Mouse (Mus musculus) layer of hippocampus, adult 8-10 months (tissue): ENCODE data around the gene Mrpl9. TPM values are rescaled to one million over a fixed set of nuclear protein-coding genes. Genes with fewer than 3 reads are reported as not detected.
A peak's percentile ranks its signal among the peaks of the same experiment; 100 is the strongest.

ENCODE experiments used
- DNase-seq, 2 experiments: peaks; one replicate each; pipeline ENCODE4 v3.0.0; 2022; ENCODE audit warnings: low spot score in 2 of 2
- total RNA-seq, 4 experiments: library from RNA; stranded (reverse); gene quantifications; 2 replicates each; pipeline ENCODE4 v1.2.4; 2022

Mrpl9 gene
- total RNA-seq, 4 experiments from 2014 or later, result 34.8 to 42.3 (median 40.2) TPM

GRCm38 (mm10) chr3:94465632-94466430 lies 22.7 kb downstream of the Mrpl9 start:
- peak in 1 of 2 experiments; percentile 78 for DNase-seq

GRCm38 (mm10) chr3:94468931-94469330 lies 25.8 kb downstream of the Mrpl9 start:
- DNase-seq, result no peak

- DNase-seq, result no peak
Measured at GRCm38 (mm10) chr3:94472447-94473114, 29.5 kb downstream of the Mrpl9 start.

DNA sequence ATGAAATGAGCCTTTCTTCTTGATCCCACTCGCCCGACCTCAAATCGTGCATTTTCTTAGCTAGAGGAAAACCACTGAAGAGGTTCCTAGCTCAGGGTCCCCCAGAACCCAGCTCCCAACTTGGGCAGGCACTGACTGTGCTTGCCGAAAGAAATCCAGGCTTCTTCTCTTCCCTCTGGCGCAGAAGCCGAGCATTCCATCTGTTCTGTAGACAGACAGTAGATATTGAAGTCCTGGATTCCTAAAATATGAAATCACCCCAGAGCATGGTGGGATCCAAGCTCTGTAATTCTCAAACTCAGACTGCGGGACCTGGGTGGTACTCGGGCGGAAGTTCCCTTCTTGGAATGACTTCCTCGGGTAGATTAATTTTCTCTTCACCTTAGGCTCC lies 30.0 kb downstream of the Mrpl9 start:
- DNase-seq, result no peak

GRCm38 (mm10) chr3:94473567-94474232 lies 30.6 kb downstream of the Mrpl9 start:
- DNase-seq, result no peak

DNA sequence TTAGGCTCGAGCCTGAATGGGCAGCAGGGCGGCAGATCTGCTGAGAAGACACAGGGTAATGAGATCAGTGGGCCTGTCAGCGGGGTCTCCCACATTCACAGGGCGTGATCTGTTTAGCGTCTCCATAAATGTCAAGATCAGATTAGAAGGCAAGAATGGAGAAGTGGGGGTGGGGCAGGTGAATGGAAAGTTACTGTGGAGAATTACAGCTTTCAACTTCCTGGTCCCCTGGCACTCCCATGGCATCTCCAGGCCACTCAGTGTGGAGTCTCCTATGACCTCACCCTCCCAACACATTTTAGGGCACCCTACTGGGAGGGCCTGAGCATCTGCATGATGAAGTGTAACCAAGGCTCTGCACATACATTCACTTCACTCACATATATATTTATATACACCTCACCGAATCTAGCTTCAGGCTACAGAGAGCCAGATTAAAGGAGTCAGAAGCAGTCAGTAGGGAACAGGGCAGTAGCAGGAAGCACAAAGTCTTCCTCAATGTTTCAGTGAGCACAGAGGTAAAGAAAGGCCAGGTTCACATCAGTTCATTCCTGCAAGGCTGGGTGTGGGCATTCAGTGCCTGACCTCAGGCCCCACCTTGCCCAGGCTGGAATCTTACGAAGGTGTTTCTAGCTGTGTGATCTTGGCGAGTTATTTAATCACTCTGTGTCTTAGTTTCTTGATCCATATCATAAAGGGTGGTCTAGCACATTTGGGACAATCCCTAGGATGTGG lies 33.4 kb downstream of the Mrpl9 start:
- no peak for DNase-seq

GRCm38 (mm10) chr3:94477444-94477843 lies 34.3 kb downstream of the Mrpl9 start:
- DNase-seq, result no peak

GRCm38 (mm10) chr3:94477981-94478422 lies 34.9 kb downstream of the Mrpl9 start, which contains the start of gene Celf3:
Celf3 (plus strand) TSS chr3:94478295.
- peak; percentile 66 to 84 for DNase-seq

DNA sequence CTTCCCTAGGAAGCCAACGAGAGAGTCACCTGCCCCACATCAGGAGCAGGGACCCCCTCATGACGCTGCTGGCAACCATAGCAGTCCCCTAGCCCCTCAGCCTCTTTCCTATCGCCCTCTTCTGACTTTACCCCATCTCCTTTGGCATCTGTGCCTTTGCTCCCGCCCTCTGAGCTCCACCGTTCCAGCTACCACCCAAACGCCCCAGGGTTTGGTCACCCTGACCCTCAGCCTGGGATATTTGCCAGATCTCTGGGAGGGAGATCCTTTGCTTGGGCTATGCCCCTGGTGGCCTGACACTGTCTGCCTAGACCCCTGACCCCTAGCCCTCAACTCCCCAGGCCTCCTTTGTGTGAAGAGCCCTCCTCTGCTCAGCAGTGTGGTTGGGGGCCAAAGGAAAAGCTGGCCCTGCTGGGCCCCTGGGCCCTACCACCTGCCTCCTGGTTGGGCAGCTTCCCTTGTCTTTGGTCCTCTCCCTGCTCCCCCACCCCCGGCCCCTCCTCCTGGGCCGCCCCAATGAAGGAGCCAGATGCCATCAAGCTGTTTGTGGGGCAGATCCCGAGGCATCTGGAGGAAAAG lies 35.6 kb downstream of the Mrpl9 start:
- DNase-seq, result no peak

- DNase-seq, result no peak
Measured at GRCm38 (mm10) chr3:94479564-94479963, 36.4 kb downstream of the Mrpl9 start.

- DNase-seq, result no peak
Measured at GRCm38 (mm10) chr3:94480291-94480884, 37.3 kb downstream of the Mrpl9 start, which contains the start of gene Riiad1. Riiad1 (minus strand) TSS chr3:94480341.

DNA sequence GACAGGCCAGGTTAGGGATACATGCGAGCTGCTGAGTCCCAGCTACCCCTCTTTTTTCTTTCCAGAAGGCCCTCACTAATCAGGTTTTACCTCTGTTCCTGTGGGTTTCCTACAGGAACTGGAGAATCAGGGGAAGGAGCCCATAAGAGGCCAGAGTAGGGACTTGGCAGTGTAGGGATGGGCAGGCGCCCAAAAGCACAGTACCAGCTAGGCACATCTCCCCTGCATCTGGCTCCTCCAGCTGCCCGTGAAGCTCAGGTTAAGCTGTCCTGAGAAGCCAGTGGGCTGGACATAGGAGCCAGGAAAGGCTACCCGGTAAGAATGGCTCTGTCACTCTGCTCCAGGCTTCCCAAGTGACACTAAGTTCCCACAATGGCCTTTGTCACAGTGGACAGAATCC lies 38.3 kb downstream of the Mrpl9 start:
- DNase-seq, result no peak

DNA sequence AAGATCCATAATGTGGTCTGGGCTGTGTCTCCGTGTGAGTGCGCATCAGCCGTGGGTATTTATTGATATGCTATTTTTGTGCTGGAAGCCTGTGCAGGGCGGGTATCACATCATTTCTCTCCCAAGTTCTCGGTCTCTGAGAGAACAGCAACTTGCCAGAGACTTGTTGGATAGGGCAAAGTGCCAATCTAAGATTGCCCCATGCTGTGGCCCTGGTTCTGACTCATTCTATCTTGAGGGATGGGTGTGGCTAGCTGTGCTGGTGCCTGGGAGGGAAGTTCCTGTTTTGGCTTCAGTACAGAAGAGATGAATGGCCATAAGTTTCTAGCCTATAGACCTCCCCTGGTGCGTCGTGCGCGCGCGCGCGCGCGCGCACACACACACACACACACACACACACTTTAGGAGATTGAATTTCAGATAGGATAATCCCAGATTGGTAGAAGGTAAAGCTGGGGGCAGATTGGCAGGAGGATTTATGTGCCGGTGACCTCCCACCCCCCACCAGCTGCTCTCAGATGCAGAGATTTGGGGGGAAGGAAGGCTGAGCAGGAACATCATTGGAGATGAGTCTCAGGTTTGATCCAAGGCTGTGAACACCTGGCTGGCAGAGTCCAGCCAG lies 39.8 kb downstream of the Mrpl9 start:
- no peak for DNase-seq

- DNase-seq, result peak; percentile 96
Measured at GRCm38 (mm10) chr3:94483790-94484439, 40.8 kb downstream of the Mrpl9 start.

DNA sequence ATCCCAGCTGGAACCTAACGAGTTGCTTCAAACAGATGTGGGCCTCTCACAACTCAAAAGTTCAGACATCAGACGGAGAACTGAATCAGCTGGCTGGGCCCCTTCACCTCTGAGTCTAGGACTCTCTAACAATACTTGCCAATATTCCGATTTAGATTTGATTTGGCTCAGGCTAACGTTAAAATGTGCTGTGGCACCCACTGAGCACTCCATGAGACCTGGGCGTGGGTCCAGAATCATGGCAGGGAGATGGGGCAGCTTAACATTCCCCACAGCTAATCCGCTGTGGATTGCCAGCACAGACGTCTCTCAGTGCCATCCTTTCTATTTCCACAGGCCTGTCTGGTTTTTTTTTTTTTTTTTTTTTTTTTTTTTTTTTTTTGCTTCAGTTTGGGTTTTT lies 42.8 kb downstream of the Mrpl9 start:
- no peak for DNase-seq

GRCm38 (mm10) chr3:94487581-94487980 lies 44.5 kb downstream of the Mrpl9 start:
- no peak for DNase-seq

- DNase-seq, result no peak
Measured at GRCm38 (mm10) chr3:94497162-94497561, 54.0 kb downstream of the Mrpl9 start.
